Mouse (Mus musculus): ENCODE data around the gene Krt77. TPM values are rescaled to one million over a fixed set of nuclear protein-coding genes. Genes with fewer than 3 reads are reported as not detected.

Gene Krt77
- total RNA-seq (2014; rRNA removed) (3.7 and 7.7 TPM in 2 replicates), polyA plus RNA-seq (2015; fragmentation: Nextera tagmentation; extraction: Ambion mirVana) (1.5 and 2.1 TPM in 2 replicates)

GRCm38 (mm10) chr15:101869431-101869830, at the start of gene Krt77:
Gene Krt77 (minus strand): TSS chr15:101869705.
- Histone ChIP-seq H3K9me3 (ENCODE audit: low read length) (no peaks in the 10 kb centered on the region), H3K27ac (ENCODE audit: low read depth, low read length) (peak within 1 kb of the TSS; percentile 62), H3K27me3 (ENCODE audit: insufficient read depth, low read length) (no peaks in the 10 kb centered on the region; the same call in 1 of the 2 replicates), H3K9ac (no peak within 1 kb of the TSS), H3K4me1 (ENCODE audit: insufficient read depth) (peaks cover 9% of the 10 kb centered on the region; the same call in 1 of the 2 replicates), H3K36me3 (ENCODE audit: insufficient read depth) (no peaks in the 10 kb centered on the region), H3K4me3 (ENCODE audit: low read depth, low read length) (no peak within 1 kb of the TSS), H3K4me2 (ENCODE audit: low read depth) (no peak within 1 kb of the TSS)
- peak; percentile 80 for DNase-seq
- WGBS = 21% methylated on average over 6 of the region's 6 CpGs
- no peak for TF ChIP-seq CTCF (IDR thresholded peaks at IDR 0.05; ENCODE audit: low read depth)
- ATAC-seq = peak; percentile 94

- ATAC-seq = no peak
- WGBS = 72% methylated on average over 2 of the region's 2 CpGs
- no peaks in the 10 kb centered on the region for H3K27me3 ChIP-seq (ENCODE audit: insufficient read depth, low read length)
Observed at GRCm38 (mm10) chr15:101916072-101916471, 46.6 kb upstream of the Krt77 start.

GRCm38 (mm10) chr15:101904849-101905248, 35.3 kb upstream of the Krt77 start:
- H3K27me3 ChIP-seq (ENCODE audit: insufficient read depth, low read length) = no peaks in the 10 kb centered on the region
- TF ChIP-seq CTCF (IDR thresholded peaks at IDR 0.05; ENCODE audit: low read depth) = no peak
- no peak overlapping the region for H3K9ac ChIP-seq
- WGBS = 82% methylated on average over 5 of the region's 5 CpGs
- H3K4me3 ChIP-seq (ENCODE audit: low read depth, low read length) = no peak overlapping the region
- DNase-seq = no peak
- no peaks in the 10 kb centered on the region for H3K36me3 ChIP-seq (ENCODE audit: insufficient read depth)
- H3K4me2 ChIP-seq (ENCODE audit: low read depth) = no peak overlapping the region
- no peak overlapping the region for H3K27ac ChIP-seq (ENCODE audit: low read depth, low read length)
- ATAC-seq = no peak
- no peaks in the 10 kb centered on the region for H3K4me1 ChIP-seq (ENCODE audit: insufficient read depth)
- no peaks in the 10 kb centered on the region for H3K9me3 ChIP-seq (ENCODE audit: low read length)

More at GRCm38 (mm10) chr15:101916072-101916471, 46.6 kb upstream of the Krt77 start:
- Histone ChIP-seq H3K4me2 (ENCODE audit: low read depth) (no peak overlapping the region), H3K9ac (no peak overlapping the region), H3K27ac (ENCODE audit: low read depth, low read length) (no peak overlapping the region), H3K36me3 (ENCODE audit: insufficient read depth) (no peaks in the 10 kb centered on the region), H3K4me1 (ENCODE audit: insufficient read depth) (no peaks in the 10 kb centered on the region), H3K9me3 (ENCODE audit: low read length) (no peaks in the 10 kb centered on the region), H3K4me3 (ENCODE audit: low read depth, low read length) (no peak overlapping the region)
- TF ChIP-seq CTCF (IDR thresholded peaks at IDR 0.05; ENCODE audit: low read depth) = no peak
- DNase-seq = no peak

- no peaks in the 10 kb centered on the region for H3K27me3 ChIP-seq (ENCODE audit: insufficient read depth, low read length)
- H3K4me1 ChIP-seq (ENCODE audit: insufficient read depth) = no peaks in the 10 kb centered on the region
- no peaks in the 10 kb centered on the region for H3K9me3 ChIP-seq (ENCODE audit: low read length)
- H3K4me2 ChIP-seq (ENCODE audit: low read depth) = no peak overlapping the region
- no peak for ATAC-seq
- no peak overlapping the region for H3K27ac ChIP-seq (ENCODE audit: low read depth, low read length)
- DNase-seq = no peak
- TF ChIP-seq CTCF (IDR thresholded peaks at IDR 0.05; ENCODE audit: low read depth) = no peak
- WGBS = 68% methylated on average over 12 of the region's 12 CpGs
- no peak overlapping the region for H3K9ac ChIP-seq
- H3K36me3 ChIP-seq (ENCODE audit: insufficient read depth) = no peaks in the 10 kb centered on the region
- H3K4me3 ChIP-seq (ENCODE audit: low read depth, low read length) = no peak overlapping the region
Observed at GRCm38 (mm10) chr15:101902171-101903149, 33.0 kb upstream of the Krt77 start.

DNA sequence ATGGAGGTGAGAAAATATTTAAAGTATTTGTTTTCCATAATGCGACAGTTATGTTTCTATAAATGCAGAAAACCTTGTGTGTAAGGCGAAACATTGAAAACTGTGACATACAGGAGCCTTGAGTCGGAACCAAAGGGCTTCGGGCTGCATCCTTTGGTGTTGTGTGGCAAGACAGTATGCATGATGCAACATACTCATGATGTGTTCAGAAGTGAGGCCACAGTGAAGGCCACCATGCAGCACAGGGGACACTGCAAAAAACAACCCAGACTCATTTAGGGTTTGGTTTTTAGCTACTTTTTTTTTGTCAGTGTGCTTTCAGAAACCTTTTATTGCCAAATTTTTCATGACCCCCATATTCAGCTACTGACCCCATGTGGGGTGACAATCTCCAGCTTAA, 25.7 kb upstream of the Krt77 start:
- Histone ChIP-seq H3K9ac (no peak overlapping the region), H3K27me3 (ENCODE audit: insufficient read depth, low read length) (no peaks in the 10 kb centered on the region), H3K9me3 (ENCODE audit: low read length) (no peaks in the 10 kb centered on the region), H3K4me3 (ENCODE audit: low read depth, low read length) (no peak overlapping the region), H3K4me2 (ENCODE audit: low read depth) (no peak overlapping the region), H3K4me1 (ENCODE audit: insufficient read depth) (no peaks in the 10 kb centered on the region), H3K36me3 (ENCODE audit: insufficient read depth) (no peaks in the 10 kb centered on the region), H3K27ac (ENCODE audit: low read depth, low read length) (no peak overlapping the region)
- ATAC-seq (no peak), DNase-seq (no peak)
- TF ChIP-seq CTCF (IDR thresholded peaks at IDR 0.05; ENCODE audit: low read depth) = no peak
- 94% methylated on average over 4 of the region's 4 CpGs for WGBS

DNA sequence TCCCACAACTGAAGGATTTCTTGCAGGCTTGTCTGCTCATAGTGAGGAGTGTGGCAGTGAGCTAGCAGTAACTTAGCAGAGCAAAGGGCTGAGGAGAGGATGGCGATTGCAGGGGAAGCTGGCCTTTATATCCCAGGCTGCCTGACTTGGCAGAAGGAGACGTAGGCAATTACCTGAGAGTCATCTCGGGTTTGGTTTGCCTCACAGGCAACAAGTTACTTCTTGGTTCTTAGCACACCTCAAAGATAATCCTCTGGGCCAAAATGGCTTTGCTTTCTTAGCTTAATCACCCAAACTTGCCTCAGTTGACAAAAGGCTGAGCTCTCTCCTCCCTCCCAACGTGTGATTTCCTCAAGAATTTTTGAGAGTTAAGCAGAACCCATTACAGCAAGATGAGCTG, 23.3 kb upstream of the Krt77 start, which contains the start of gene Krt76:
TSS of gene Krt76 (minus strand) at position 101 of the 400 bp plus-strand sequence.
- ATAC-seq (no peak), DNase-seq (no peak)
- no peak for TF ChIP-seq CTCF (IDR thresholded peaks at IDR 0.05; ENCODE audit: low read depth)
- Histone ChIP-seq H3K27ac (ENCODE audit: low read depth, low read length) (no peak within 1 kb of the TSS), H3K4me2 (ENCODE audit: low read depth) (no peak within 1 kb of the TSS), H3K9me3 (ENCODE audit: low read length) (no peaks in the 10 kb centered on the region), H3K36me3 (ENCODE audit: insufficient read depth) (no peaks in the 10 kb centered on the region), H3K4me1 (ENCODE audit: insufficient read depth) (no peaks in the 10 kb centered on the region), H3K4me3 (ENCODE audit: low read depth, low read length) (no peak within 1 kb of the TSS), H3K27me3 (ENCODE audit: insufficient read depth, low read length) (no peaks in the 10 kb centered on the region), H3K9ac (no peak within 1 kb of the TSS)
- WGBS = 55% methylated on average over 4 of the region's 4 CpGs

DNA sequence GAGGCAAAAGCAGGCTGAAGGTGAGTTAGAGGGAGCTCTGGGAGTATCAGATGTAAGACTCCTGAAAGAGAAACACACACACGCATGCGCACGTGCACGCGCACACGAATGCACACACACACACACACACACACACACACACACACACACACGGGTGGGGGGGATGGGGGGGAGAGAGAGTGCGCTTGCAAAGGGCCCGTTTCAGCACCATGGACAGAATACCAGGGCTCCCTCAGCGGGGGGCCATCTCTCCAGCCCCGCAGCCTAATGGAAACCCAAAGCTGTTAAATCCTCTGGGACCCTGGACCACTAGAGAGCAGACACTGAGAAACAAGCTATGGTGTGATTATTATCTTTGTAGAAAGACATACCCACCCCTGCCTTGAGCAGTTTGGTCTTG, 10.3 kb upstream of the Krt77 start:
- DNase-seq = no peak
- H3K9me3 ChIP-seq (ENCODE audit: low read length) = no peaks in the 10 kb centered on the region
- TF ChIP-seq CTCF (IDR thresholded peaks at IDR 0.05; ENCODE audit: low read depth) = no peak
- no peaks in the 10 kb centered on the region for H3K4me1 ChIP-seq (ENCODE audit: insufficient read depth)
- WGBS = 23% methylated on average over 11 of the region's 11 CpGs
- no peak overlapping the region for H3K9ac ChIP-seq
- no peaks in the 10 kb centered on the region for H3K27me3 ChIP-seq (ENCODE audit: insufficient read depth, low read length)
- ATAC-seq = no peak
- no peak overlapping the region for H3K27ac ChIP-seq (ENCODE audit: low read depth, low read length)
- H3K36me3 ChIP-seq (ENCODE audit: insufficient read depth) = no peaks in the 10 kb centered on the region
- no peak overlapping the region for H3K4me3 ChIP-seq (ENCODE audit: low read depth, low read length)
- peak overlapping the region; percentile 4; the same call in 1 of the 2 replicates for H3K4me2 ChIP-seq (ENCODE audit: low read depth)
